Mouse (Mus musculus) heart, embryonic 12.5 days (tissue): ENCODE data around the gene Pias3. TPM values are rescaled to one million over a fixed set of nuclear protein-coding genes. Genes with fewer than 3 reads are reported as not detected.
"Not testable (repeated sequence)": the region's sequence is repeated elsewhere in the genome, so short reads cannot be mapped to it uniquely, and the experiment has no call there.

Experiments used
- ATAC-seq: fragments of 200-750 bp; cut with Nextera tagmentation; 2 replicates; pipeline ENCODE4 v1.8.0; 2017; ENCODE audit warnings: moderate TSS enrichment, moderate library complexity; ENCODE audit not compliant: insufficient number of reproducible peaks, low FRiP score
- H3K27ac ChIP-seq: fragments of 300-500 bp; sonication (generic); 2 replicates; pipeline ENCODE4 v1.5.1; 2016; ENCODE audit warnings: mild to moderate bottlenecking, moderate library complexity; ENCODE audit not compliant: poor library complexity, severe bottlenecking
- H3K27me3 ChIP-seq: fragments of 300-500 bp; sonication (generic); replicated peaks from 2 replicates; pipeline ENCODE4 v1.6.1; 2016; ENCODE audit warnings: mild to moderate bottlenecking, moderate library complexity
- H3K36me3 ChIP-seq: fragments of 300-500 bp; sonication (generic); 2 replicates; pipeline ENCODE4 v1.6.1; 2016; ENCODE audit warnings: mild to moderate bottlenecking, moderate library complexity
- H3K4me1 ChIP-seq: fragments of 300-500 bp; sonication (generic); replicated peaks from 2 replicates; pipeline ENCODE4 v1.6.1; 2016; ENCODE audit warnings: mild to moderate bottlenecking
- H3K4me2 ChIP-seq: fragments of 300-500 bp; sonication (generic); 2 replicates; pipeline ENCODE4 v1.6.1; 2016; ENCODE audit warnings: mild to moderate bottlenecking, moderate library complexity
- H3K4me3 ChIP-seq: fragments of 300-500 bp; sonication (generic); 2 replicates; pipeline ENCODE4 v1.5.1; 2016; ENCODE audit warnings: mild to moderate bottlenecking
- H3K9ac ChIP-seq: fragments of 300-500 bp; sonication (generic); 2 replicates; pipeline ENCODE4 v1.6.1; 2016; ENCODE audit warnings: mild to moderate bottlenecking, moderate library complexity
- H3K9me3 ChIP-seq: fragments of 300-500 bp; sonication (generic); replicated peaks from 2 replicates; pipeline ENCODE4 v1.6.1; 2016; ENCODE audit warnings: mild to moderate bottlenecking, moderate library complexity
- WGBS: fragments of 180-500 bp; shearing (Covaris S2); methylation state at CpG from one replicate; pipeline ENCODE4 v1.1.7; 2016; 5-methylcytosine and 5-hydroxymethylcytosine counted together
- polyA plus RNA-seq: library from polyadenylated mRNA; unstranded; fragments of >200 nt; fragmentation: Nextera tagmentation; extraction: Ambion mirVana; gene quantifications from 2 replicates; pipeline ENCODE4 v1.2.1, GENCODE M21; 2016

The Pias3 gene
- polyA plus RNA-seq, 1 experiment from 2014 or later, result 43.3 TPM

DNA sequence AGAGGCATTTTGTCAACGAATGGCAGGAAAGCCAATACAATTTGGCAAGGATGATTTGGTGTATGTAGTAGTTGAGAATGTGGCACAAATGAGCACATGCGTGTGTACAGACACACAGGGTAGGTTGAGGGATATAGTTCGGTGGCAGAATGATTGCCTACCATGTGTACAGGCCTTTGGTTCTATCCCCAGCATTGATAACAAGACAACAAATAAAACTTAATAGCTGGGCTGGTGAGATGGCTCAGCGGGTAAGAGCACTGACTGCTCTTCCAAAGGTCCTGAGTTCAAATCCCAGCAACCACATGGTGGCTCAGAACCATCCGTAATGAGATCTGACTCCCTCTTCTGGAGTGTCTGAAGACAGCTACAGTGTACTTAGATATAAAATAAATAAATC lies 10.1 kb upstream of the Pias3 start:
- peaks cover 15% of the 10 kb centered on the region for H3K4me1 ChIP-seq
- H3K4me2 ChIP-seq, ATAC-seq, H3K27ac ChIP-seq, H3K36me3 ChIP-seq, H3K4me3 ChIP-seq, H3K9ac ChIP-seq, H3K9me3 ChIP-seq: not testable (repeated sequence)
- WGBS, result 88% methylated on average over 5 of the region's 5 CpGs
- H3K27me3 ChIP-seq, result peaks cover 32% of the 10 kb centered on the region

DNA sequence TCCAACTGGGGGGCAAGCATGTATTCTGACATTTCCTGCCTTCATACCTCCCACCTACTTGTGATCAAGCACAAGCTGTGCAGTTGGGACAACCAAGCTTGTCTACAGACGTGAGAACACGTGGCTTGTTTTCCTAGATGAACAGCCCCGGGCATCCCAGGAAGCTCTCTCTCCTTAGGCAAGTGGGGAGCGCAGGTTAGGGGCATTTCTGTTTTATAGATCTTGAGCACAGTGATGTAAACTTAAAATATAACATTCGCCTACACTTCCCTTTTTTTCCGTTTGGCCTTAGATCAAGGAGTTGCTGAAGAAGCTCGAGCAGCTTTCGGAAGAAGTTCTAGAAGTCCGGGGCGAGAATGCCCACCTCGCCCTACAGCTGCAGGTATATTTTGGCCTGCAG lies 7.3 kb upstream of the Pias3 start:
- 71% methylated on average over 11 of the region's 11 CpGs for WGBS
- ATAC-seq, result no peak
- peaks cover 22% of the 10 kb centered on the region for H3K27me3 ChIP-seq
- H3K9me3 ChIP-seq, result no peaks in the 10 kb centered on the region
- no peaks in the 10 kb centered on the region for H3K36me3 ChIP-seq
- no peak overlapping the region for H3K4me2 ChIP-seq
- no peak overlapping the region for H3K4me3 ChIP-seq
- H3K9ac ChIP-seq, result no peak overlapping the region
- peaks cover 18% of the 10 kb centered on the region for H3K4me1 ChIP-seq
- no peak overlapping the region for H3K27ac ChIP-seq

DNA sequence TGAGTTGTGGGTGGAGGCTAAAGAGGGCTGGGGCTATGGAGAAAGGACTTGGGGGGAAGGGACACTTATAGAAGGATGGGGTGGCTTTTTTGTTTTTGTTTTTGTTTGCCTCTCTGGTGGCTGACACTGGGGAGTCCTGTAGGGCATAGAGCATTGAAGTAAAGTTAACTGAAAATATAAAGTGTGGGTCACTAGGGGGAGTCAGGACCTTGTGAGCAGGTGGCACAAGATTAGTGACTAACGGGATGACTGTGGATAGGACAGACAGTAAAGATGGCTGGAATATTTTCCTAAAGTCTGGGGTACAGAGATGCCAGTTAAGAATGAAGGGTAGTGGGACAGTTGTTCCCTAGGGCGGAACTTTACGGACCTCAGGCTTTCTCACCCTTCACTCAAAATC lies 5.9 kb upstream of the Pias3 start:
- H3K36me3 ChIP-seq, result no peaks in the 10 kb centered on the region
- 47% methylated on average over 3 of the region's 3 CpGs for WGBS

DNA sequence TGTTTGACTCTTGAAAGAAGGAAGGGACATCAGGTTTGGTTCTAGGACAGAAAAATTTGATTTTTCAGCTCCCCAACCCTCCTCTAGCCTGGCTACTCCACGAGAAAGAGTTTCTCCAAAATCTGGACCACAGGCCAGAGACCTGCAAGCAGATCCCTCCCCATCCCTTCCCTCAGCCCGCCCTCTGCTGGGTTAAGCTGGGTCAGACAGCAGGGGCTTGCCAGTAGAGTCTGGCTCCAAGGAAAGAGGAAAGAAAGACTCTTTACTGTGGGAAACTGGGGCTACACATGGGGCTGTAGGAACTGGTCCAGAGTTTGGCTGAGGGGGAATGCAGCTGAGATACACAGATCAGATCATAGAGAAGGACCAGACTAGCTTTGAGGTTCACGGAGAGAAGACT lies 3.7 kb upstream of the Pias3 start:
- H3K27ac ChIP-seq, result no peak overlapping the region
- ATAC-seq, result no peak
- no peaks in the 10 kb centered on the region for H3K9me3 ChIP-seq
- H3K4me2 ChIP-seq, result no peak overlapping the region
- peaks cover 18% of the 10 kb centered on the region for H3K4me1 ChIP-seq
- H3K9ac ChIP-seq, result no peak overlapping the region
- H3K27me3 ChIP-seq, result no peaks in the 10 kb centered on the region; the same call in 1 of the 2 replicates
- H3K4me3 ChIP-seq, result no peak overlapping the region
- WGBS, result 15% methylated on average over 3 of the region's 3 CpGs
- H3K36me3 ChIP-seq, result no peaks in the 10 kb centered on the region

More for the DNA sequence above, 5.9 kb upstream of the Pias3 start:
- H3K9ac ChIP-seq, result no peak overlapping the region
- peaks cover 8% of the 10 kb centered on the region; the same call in 1 of the 2 replicates for H3K27me3 ChIP-seq
- no peaks in the 10 kb centered on the region for H3K9me3 ChIP-seq
- no peak overlapping the region for H3K27ac ChIP-seq
- no peak overlapping the region for H3K4me2 ChIP-seq
- no peak for ATAC-seq
- peaks cover 10% of the 10 kb centered on the region for H3K4me1 ChIP-seq
- no peak overlapping the region for H3K4me3 ChIP-seq

DNA sequence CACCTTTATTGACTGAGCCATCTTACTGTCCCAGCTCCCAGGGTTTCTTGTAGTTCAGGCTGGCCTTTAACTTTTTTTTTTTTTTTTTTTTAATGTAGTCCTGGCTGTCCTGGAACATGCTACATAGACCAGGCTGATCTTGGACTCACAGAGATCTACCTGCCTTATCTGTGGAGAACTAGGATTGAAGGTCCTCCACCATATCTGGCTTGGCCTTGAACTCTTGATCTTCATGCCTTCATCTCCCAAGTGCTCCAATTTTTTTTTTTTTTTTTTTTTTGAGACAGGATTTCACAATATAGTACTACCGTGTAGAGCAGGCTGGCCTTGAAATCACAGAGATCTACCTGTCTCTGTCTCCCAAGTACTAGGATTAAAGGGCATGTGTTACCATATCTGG lies 2.6 kb upstream of the Pias3 start:
- H3K27ac ChIP-seq, result no peak overlapping the region
- no peak overlapping the region for H3K4me3 ChIP-seq
- no peak for ATAC-seq
- no peaks in the 10 kb centered on the region; the same call in 1 of the 2 replicates for H3K27me3 ChIP-seq
- H3K4me1 ChIP-seq, result peaks cover 27% of the 10 kb centered on the region
- H3K4me2 ChIP-seq, result no peak overlapping the region
- WGBS, result 77% methylated on average over 1 of the region's 1 CpGs
- H3K36me3 ChIP-seq, result no peaks in the 10 kb centered on the region
- no peak overlapping the region for H3K9ac ChIP-seq
- H3K9me3 ChIP-seq, result no peaks in the 10 kb centered on the region

DNA sequence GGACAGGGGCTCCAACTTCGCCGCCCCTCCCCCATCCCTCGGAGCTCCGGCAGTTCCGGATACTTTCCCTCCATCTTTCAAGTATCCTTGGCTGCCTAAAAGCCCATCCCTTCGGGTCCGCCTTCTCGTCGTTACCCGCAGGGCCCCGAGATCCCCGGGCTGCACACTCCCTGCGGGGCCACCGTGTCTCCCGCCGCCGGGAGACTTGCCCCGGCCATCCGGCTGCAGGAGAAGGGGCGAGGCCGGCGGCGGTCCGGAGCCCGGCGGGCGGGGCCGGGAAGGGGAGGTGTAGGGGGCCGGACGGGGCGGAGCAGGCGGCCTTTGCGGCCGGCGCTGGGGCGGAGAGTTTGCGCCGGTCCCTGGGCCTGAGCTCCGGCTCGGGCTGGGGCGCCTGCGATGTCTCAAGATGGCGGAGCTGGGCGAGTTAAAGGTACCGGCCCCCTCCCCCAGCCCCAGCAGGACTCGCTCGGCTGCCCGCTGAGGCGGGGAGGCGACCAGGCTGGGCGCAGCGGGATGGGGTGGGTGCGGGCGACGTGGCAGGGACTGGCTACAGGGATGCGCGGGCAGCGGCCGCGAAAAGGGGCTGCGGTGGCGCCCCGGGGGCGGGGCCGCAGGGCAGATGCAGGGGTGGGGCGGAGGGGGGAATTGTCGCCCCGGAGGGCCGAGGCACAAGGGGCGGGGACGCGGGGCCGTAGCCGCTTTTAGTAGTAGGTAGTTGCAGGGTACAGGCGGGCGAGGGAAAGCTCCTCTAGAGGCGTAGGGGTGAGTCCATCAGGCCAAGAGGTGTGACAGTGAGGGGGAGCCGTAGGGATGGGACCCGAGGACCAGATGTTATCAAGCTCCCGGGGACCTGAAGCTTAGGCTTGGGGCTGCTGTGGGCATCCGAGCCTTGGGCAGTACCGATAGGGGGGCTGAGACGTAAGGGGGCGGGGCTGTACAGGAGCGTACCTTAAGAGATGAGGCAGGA lies 865 bp downstream of the Pias3 start:
- peaks cover 34% of the 10 kb centered on the region for H3K4me1 ChIP-seq
- peak overlapping the region; percentile 76 for H3K4me3 ChIP-seq
- under 1% methylated on average over 85 of the region's 85 CpGs for WGBS
- ATAC-seq, result peak; percentile 96
- peak overlapping the region; percentile 84 for H3K4me2 ChIP-seq
- H3K9me3 ChIP-seq, result no peaks in the 10 kb centered on the region
- H3K27me3 ChIP-seq, result no peaks in the 10 kb centered on the region
- H3K27ac ChIP-seq, result peak overlapping the region; percentile 92
- H3K9ac ChIP-seq, result peak overlapping the region; percentile 87
- H3K36me3 ChIP-seq, result peaks cover 29% of the 10 kb centered on the region

DNA sequence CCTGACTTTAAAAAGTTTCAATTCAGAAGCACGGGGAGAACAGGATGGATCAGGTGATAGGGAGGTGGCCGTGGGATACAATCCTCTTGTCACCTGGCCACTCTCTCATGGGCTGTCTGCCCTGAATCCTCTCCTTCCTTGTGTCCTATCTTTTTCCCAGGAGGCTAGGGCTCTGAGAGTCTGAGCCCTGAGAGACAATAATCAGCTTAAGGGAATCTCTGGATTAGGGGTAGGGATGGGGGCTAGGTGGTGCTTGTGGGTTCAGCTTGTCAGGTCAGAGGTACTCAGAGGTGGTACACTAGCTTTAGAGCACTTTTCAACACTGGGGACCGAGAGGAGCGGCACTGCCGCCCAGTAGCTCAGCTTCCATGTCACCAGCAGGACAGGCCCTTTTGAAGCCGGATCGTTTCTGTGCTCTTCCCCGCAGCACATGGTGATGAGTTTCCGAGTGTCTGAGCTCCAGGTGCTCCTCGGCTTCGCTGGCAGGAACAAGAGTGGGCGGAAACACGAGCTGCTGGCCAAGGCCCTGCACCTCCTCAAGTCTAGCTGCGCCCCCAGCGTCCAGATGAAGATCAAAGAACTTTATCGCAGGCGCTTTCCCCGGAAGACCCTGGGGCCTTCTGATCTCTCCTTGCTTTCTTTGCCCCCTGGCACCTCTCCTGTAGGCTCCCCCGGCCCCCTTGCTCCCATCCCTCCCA lies 3.0 kb downstream of the Pias3 start:
- no peak for ATAC-seq
- Histone ChIP-seq H3K4me3 (no peak overlapping the region), H3K4me2 (no peak overlapping the region), H3K9ac (no peak overlapping the region), H3K4me1 (peaks cover 31% of the 10 kb centered on the region), H3K36me3 (peaks cover 46% of the 10 kb centered on the region), H3K9me3 (no peaks in the 10 kb centered on the region), H3K27ac (no peak overlapping the region), H3K27me3 (no peaks in the 10 kb centered on the region)
- 48% methylated on average over 19 of the region's 19 CpGs for WGBS

DNA sequence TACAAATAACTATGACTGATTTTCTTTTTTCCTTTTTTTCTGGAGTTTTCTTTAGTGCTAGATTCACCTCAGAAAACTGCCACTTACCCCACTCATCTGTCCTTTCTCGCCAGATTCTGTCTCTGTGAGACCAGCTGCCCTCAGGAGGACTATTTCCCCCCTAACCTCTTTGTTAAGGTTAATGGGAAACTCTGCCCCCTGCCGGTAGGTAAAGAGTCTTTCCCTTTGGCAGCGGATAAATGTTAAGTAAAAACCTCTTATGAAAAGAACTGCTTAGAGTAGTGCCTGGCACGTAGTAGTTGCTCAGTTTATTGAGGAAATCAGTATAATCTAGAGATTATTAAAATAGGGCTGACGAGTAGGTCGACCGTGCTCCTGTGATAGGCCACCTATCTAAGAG lies 4.2 kb downstream of the Pias3 start:
- H3K36me3 ChIP-seq, result peaks cover 58% of the 10 kb centered on the region
- no peak overlapping the region for H3K9ac ChIP-seq
- 50% methylated on average over 7 of the region's 7 CpGs for WGBS
- H3K4me1 ChIP-seq, result peaks cover 25% of the 10 kb centered on the region
- H3K4me3 ChIP-seq, result no peak overlapping the region
- no peak overlapping the region for H3K27ac ChIP-seq
- no peaks in the 10 kb centered on the region for H3K9me3 ChIP-seq
- no peak overlapping the region for H3K4me2 ChIP-seq
- no peak for ATAC-seq
- no peaks in the 10 kb centered on the region for H3K27me3 ChIP-seq

DNA sequence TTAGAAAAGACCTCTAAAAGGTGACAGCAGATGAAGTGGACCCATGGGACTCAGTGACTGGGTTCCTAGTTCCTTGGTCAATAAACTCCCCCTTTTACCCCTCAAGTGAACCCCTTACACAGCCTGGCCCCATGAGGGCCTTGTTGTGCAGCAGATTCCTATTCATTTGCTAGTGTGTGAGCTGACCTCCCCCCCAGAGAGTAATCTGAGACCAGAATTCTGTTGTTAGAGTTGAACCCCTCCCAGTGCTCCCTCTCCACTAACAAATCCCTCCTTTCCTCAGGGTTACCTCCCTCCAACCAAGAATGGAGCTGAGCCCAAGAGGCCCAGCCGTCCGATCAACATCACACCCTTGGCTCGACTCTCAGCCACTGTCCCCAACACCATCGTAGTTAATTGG lies 4.8 kb downstream of the Pias3 start:
- Histone ChIP-seq H3K9ac (no peak overlapping the region), H3K27me3 (no peaks in the 10 kb centered on the region), H3K4me1 (peaks cover 18% of the 10 kb centered on the region), H3K4me2 (no peak overlapping the region), H3K27ac (no peak overlapping the region), H3K9me3 (no peaks in the 10 kb centered on the region), H3K36me3 (peaks cover 60% of the 10 kb centered on the region), H3K4me3 (no peak overlapping the region)
- no peak for ATAC-seq
- 82% methylated on average over 4 of the region's 4 CpGs for WGBS

DNA sequence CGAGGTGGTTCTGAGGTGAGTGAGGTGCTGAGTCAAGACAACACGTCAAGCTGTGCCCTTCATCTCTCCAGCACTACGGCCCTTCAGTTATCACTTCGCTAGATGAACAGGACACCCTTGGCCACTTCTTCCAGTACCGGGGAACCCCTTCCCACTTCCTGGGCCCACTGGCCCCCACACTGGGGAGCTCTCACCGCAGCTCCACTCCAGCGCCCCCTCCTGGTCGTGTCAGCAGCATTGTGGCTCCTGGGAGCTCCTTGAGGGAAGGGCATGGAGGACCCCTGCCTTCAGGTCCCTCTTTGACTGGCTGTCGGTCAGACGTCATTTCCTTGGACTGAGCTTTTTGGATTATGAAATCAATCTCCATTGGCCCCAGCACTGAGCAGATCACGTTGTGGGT lies 8.6 kb downstream of the Pias3 start:
- H3K4me3 ChIP-seq, result no peak overlapping the region
- H3K4me2 ChIP-seq, result no peak overlapping the region
- ATAC-seq, result no peak
- H3K9me3 ChIP-seq, result no peaks in the 10 kb centered on the region
- peaks cover 54% of the 10 kb centered on the region for H3K36me3 ChIP-seq
- H3K9ac ChIP-seq, result no peak overlapping the region
- H3K4me1 ChIP-seq, result peaks cover 5% of the 10 kb centered on the region; the same call in 1 of the 2 replicates
- H3K27ac ChIP-seq, result no peak overlapping the region
- 64% methylated on average over 11 of the region's 11 CpGs for WGBS
- H3K27me3 ChIP-seq, result no peaks in the 10 kb centered on the region

DNA sequence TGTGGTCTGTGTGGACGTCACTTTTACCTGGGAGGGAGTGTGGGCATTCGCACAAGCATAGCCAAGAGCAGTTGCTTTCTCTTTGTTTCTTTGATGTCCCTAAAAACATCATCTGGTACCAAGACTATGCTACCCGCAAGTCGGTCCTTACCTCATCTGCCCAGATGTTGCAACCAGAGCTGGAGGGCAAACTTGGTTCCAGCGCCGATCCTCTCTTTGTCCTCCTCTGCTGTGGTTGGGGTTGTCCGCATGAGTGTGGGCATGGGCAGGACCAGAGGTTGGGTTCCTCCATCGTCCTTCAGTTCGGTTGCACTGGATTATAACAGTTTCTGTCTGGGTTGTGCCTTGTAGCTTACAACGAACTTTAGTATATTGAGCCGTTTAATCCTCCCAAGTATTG lies 10.0 kb downstream of the Pias3 start:
- Histone ChIP-seq H3K4me3 (no peak overlapping the region), H3K4me2 (no peak overlapping the region), H3K27ac (no peak overlapping the region), H3K27me3 (no peaks in the 10 kb centered on the region), H3K9me3 (no peaks in the 10 kb centered on the region), H3K4me1 (peaks cover 5% of the 10 kb centered on the region; the same call in 1 of the 2 replicates), H3K36me3 (peaks cover 55% of the 10 kb centered on the region), H3K9ac (no peak overlapping the region)
- WGBS, result 90% methylated on average over 11 of the region's 11 CpGs
- ATAC-seq, result no peak
